Mouse (Mus musculus) neural tube, embryonic 14.5 days (tissue): ENCODE measurements around the gene Zbtb37. TPM values are rescaled to one million over a fixed set of nuclear protein-coding genes. Genes with fewer than 3 reads are reported as not detected.

Source experiments
- ATAC-seq: fragments of 200-750 bp; cut with Nextera tagmentation; 2 replicates; pipeline ENCODE4 v1.8.0; 2017; ENCODE audit warnings: low read depth, mild to moderate bottlenecking, moderate TSS enrichment, moderate library complexity
- H3K27ac ChIP-seq: fragments of 300-500 bp; sonication (generic); 2 replicates; pipeline ENCODE4 v1.5.1; 2014; ENCODE audit warnings: low read depth, mild to moderate bottlenecking, control low read depth, low read length, moderate library complexity, mixed read lengths
- H3K27me3 ChIP-seq: fragments of 300-500 bp; sonication (generic); 2 replicates; pipeline ENCODE4 v1.6.1; 2014; ENCODE audit warnings: low read length; ENCODE audit not compliant: control insufficient read depth, insufficient read depth
- H3K36me3 ChIP-seq: fragments of 300-500 bp; sonication (generic); 2 replicates; pipeline ENCODE4 v1.6.1; 2014; ENCODE audit warnings: low read length, mixed read lengths; ENCODE audit not compliant: control insufficient read depth, insufficient read depth
- H3K4me1 ChIP-seq: fragments of 300-500 bp; sonication (generic); 2 replicates; pipeline ENCODE4 v1.6.1; 2014; ENCODE audit warnings: low read length; ENCODE audit not compliant: control insufficient read depth, insufficient read depth
- H3K4me2 ChIP-seq: fragments of 300-500 bp; sonication (generic); 2 replicates; pipeline ENCODE4 v1.6.1; 2014; ENCODE audit warnings: mild to moderate bottlenecking, low read depth, low read length, control low read depth
- H3K4me3 ChIP-seq: fragments of 300-500 bp; sonication (generic); 2 replicates; pipeline ENCODE4 v1.5.1; 2014; ENCODE audit warnings: low read depth, low read length, control low read depth, mixed read lengths
- H3K9ac ChIP-seq: fragments of 300-500 bp; sonication (generic); replicated peaks from 2 replicates; pipeline ENCODE4 v1.6.1; 2014; ENCODE audit warnings: low read depth, mild to moderate bottlenecking, control low read depth, low read length, mixed read lengths
- H3K9me3 ChIP-seq: fragments of 300-500 bp; sonication (generic); 2 replicates; pipeline ENCODE4 v1.6.1; 2016; ENCODE audit warnings: low read length; ENCODE audit not compliant: control insufficient read depth
- WGBS: fragments of 180-500 bp; shearing (Covaris S2); extraction: QIAGEN DNeasy Blood & Tissue Kit; methylation state at CpG from one replicate; pipeline ENCODE4 v1.1.7; 2014; 5-methylcytosine and 5-hydroxymethylcytosine counted together
- polyA plus RNA-seq: library from polyadenylated mRNA; unstranded; fragments of >200 nt; fragmentation: Nextera tagmentation; extraction: Ambion mirVana; gene quantifications from 2 replicates; pipeline ENCODE4 v1.2.1, GENCODE M21; 2014

The Zbtb37 gene
- polyA plus RNA-seq, 1 experiment from 2014 or later, result 19.1 TPM

DNA sequence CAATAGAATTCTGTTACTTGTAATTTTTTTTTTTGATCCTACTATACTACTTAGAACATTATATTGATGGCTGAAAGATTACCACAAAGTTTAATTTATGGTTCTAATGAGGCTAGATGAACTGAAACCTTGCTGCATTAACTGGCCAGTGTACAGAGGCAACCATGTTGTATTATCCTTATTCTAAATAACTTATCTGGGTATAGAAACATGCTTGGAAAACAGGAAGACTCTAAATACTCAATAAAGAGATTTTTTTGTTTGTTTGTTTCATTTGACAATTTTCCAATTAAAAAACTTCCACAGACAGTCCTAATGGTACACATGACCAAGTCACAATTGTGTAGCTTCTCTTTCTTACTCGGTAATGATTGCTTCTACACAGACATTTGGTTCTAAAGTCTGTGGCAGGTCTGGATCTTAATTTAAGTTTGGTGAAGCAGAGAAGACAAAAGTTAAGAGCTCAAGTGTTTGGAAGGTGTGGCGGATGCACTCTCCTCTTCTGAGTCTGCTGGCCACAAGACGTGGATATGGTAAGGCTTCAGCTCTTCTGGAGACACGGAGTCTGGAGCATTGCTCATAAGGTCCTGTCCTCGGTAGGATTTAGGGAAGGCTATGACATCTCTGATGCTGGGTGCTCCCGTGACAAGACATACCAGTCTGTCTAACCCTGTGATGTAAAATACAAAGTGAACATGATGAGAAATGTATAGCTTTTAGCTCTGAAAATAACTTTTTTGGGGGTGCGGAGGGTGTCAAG, 6.8 kb upstream of the Zbtb37 start:
- H3K9me3 ChIP-seq, result no peaks in the 10 kb centered on the region
- no peak for ATAC-seq
- 93% methylated on average over 7 of the region's 7 CpGs for WGBS
- no peak overlapping the region for H3K4me3 ChIP-seq
- H3K36me3 ChIP-seq, result peaks cover 40% of the 10 kb centered on the region
- no peak overlapping the region for H3K9ac ChIP-seq
- H3K4me1 ChIP-seq, result peaks cover 14% of the 10 kb centered on the region
- H3K27ac ChIP-seq, result no peak overlapping the region
- H3K27me3 ChIP-seq, result no peaks in the 10 kb centered on the region
- H3K4me2 ChIP-seq, result no peak overlapping the region

DNA sequence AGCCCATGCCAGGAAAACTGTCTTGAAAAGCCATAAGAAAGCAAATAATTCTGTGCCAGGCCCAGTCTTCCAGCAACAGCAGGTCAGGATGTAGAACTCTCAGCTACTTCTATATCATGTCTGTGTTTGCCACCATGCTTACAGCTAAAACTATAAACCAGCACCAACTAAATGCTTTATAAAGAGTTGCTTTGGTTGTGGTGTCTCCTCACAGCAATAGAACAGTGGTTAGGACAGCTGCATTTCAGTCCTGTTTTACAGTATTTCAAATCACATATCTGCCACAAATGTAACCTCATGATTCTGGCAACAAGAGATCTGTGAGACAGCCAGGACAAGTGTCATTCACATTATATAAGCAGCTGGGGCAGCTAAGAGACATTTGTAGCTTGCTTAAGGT, 6.2 kb upstream of the Zbtb37 start:
- no peaks in the 10 kb centered on the region for H3K9me3 ChIP-seq
- H3K4me3 ChIP-seq, result no peak overlapping the region
- H3K4me1 ChIP-seq, result peaks cover 14% of the 10 kb centered on the region
- no peak for ATAC-seq
- peaks cover 41% of the 10 kb centered on the region for H3K36me3 ChIP-seq
- no peaks in the 10 kb centered on the region for H3K27me3 ChIP-seq
- H3K4me2 ChIP-seq, result no peak overlapping the region
- H3K27ac ChIP-seq, result no peak overlapping the region
- H3K9ac ChIP-seq, result no peak overlapping the region

DNA sequence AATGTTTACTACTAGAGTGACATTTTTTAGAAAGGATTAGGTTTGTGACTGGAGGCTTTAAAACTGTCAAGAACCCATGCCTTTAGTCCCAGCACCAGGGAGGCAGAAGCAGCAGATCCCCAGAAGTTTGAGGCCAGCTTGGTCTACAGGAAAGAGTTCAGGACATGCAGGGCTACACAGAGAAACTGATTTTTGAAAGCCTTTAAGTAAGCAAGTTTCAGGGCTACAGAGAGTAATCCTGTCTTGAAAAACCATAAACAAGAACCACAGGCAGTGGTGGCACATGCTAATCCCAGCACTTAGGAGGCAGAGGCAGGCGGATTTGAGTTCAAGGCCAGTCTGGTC, 5.7 kb upstream of the Zbtb37 start:
- ATAC-seq, result no peak
- Histone ChIP-seq H3K36me3 (peaks cover 41% of the 10 kb centered on the region), H3K27me3 (no peaks in the 10 kb centered on the region), H3K9ac (no peak overlapping the region), H3K4me1 (peaks cover 14% of the 10 kb centered on the region), H3K4me2 (no peak overlapping the region), H3K27ac (no peak overlapping the region), H3K9me3 (no peaks in the 10 kb centered on the region), H3K4me3 (no peak overlapping the region)
- WGBS, result 72% methylated on average over 1 of the region's 1 CpGs

DNA sequence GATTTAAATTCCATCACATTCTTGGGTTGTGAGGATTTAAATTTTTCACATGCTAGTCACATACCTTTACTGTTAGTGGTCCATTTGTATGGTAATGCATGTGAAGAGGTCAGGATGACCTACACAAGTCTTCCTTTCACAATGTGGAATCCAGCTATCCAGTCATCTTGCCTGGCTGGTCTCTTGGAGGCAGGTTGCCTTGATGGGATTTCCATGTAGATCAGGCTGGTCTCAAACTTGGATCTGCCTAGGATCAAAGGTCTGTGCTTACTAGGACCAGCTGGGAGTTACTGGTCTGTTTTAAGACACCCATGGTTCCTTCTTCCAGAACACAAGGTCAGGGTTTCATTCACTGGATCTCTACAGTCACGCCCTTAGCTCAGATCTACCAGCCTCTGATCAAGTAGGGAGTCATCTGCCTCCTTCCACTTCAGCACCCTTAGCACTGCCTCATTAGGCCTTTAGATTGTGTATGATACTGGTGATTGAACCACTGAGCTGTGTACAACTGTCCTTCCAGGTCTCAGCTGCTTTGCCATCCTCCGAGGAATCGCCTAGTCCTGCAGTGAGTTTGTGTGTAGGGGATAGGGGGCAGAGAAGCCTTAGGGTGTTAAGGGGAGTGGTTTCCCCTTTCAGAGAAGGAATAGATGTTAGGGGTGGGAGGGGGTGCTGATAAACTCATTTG, 5.2 kb upstream of the Zbtb37 start:
- peaks cover 39% of the 10 kb centered on the region for H3K36me3 ChIP-seq
- peaks cover 14% of the 10 kb centered on the region for H3K4me1 ChIP-seq
- 19% methylated on average over 3 of the region's 3 CpGs for WGBS
- no peak overlapping the region for H3K4me3 ChIP-seq
- no peak overlapping the region for H3K27ac ChIP-seq
- H3K27me3 ChIP-seq, result no peaks in the 10 kb centered on the region
- ATAC-seq, result peak; percentile 10; the same call in 1 of the 2 replicates
- H3K4me2 ChIP-seq, result no peak overlapping the region
- H3K9ac ChIP-seq, result no peak overlapping the region
- H3K9me3 ChIP-seq, result no peaks in the 10 kb centered on the region

DNA sequence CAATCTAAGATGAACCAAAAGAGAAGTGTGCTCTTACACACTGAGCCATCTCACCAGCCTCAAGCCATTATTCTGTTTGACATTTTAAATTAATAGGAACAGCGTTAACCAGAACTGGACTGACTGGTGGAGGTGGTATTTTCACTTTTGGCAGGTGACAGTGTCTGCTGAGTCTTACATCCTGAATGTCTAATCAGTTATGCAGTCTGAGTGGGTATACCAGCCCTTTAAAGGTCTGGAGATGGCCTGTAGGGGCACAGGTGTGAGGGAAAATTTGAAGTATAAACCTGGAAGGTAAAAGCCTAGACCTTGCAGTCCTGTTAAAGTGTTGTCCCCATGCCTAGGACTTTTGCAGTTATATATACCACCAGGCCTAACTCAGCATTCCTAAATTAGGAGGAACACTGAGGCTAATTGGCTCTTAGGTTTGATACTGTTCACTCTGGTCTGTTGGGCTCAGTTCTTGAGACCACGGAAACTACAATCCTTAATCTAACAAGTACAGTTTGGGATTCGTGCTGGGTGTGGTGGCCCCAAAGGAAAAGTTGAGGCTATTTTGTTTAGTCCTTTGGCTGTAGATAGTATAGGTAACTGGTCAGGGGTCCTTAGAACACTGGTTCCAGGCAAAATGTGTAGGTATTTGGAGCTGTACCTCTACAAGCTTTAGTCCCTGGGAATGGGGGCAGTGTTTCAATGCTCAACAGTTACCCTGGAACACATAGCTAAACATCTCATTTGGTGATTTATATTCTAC, 4.5 kb upstream of the Zbtb37 start:
- Histone ChIP-seq H3K27me3 (no peaks in the 10 kb centered on the region), H3K27ac (no peak overlapping the region), H3K9ac (no peak overlapping the region), H3K4me1 (peaks cover 14% of the 10 kb centered on the region), H3K4me2 (no peak overlapping the region), H3K36me3 (peaks cover 37% of the 10 kb centered on the region), H3K4me3 (no peak overlapping the region), H3K9me3 (no peaks in the 10 kb centered on the region)
- ATAC-seq, result no peak
- WGBS, result 5% methylated on average over 3 of the region's 3 CpGs

DNA sequence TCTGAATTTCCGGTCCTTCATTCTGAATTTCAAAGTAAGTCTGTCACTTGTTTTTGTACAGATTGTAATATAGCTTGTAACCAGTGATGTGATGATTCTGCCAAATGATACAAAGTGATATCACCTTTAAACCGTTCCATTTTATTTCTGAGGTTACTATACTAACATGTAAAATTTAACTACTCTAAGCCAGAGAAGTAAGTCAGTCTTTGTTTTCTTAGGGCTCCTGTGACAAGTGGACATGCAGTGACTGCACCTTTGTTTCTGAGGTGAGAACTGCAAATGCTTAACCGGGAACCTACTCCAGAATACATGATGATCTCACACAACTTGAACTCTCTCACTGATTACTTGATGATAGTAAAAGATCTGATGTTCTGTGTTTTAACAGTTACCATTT, 3.4 kb upstream of the Zbtb37 start:
- WGBS, result 35% methylated on average over 3 of the region's 3 CpGs
- Histone ChIP-seq H3K36me3 (peaks cover 35% of the 10 kb centered on the region), H3K9ac (peak overlapping the region; percentile 41; the same call in 1 of the 2 replicates), H3K9me3 (no peaks in the 10 kb centered on the region), H3K27ac (no peak overlapping the region), H3K27me3 (no peaks in the 10 kb centered on the region), H3K4me1 (peaks cover 24% of the 10 kb centered on the region), H3K4me2 (peak overlapping the region; percentile 89), H3K4me3 (no peak overlapping the region)
- ATAC-seq, result no peak

DNA sequence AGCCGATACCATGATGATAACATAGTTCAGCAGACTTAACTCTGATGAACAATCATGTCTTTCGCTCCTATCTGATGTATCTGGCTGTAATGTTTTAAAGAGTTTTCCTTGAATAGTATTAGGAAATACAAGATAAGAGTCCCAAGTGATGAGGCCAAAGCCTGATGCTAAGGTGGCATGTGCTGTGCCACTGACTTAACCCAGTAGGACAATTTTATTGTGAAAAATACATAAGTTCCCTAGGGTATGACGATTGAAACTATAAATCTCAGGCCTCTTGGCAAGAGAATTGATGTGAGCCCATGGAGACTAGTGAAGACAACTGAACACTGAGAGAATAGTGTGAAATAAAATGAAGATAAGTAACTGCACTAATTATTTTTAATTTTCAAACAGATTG, 3.0 kb upstream of the Zbtb37 start:
- Histone ChIP-seq H3K36me3 (peaks cover 35% of the 10 kb centered on the region), H3K9me3 (no peaks in the 10 kb centered on the region), H3K4me2 (peak overlapping the region; percentile 89), H3K9ac (peak overlapping the region; percentile 41; the same call in 1 of the 2 replicates), H3K27ac (no peak overlapping the region), H3K4me3 (peak overlapping the region; percentile 82), H3K27me3 (no peaks in the 10 kb centered on the region), H3K4me1 (peaks cover 25% of the 10 kb centered on the region)
- 22% methylated on average over 3 of the region's 3 CpGs for WGBS
- no peak for ATAC-seq

- no peak for ATAC-seq
- Histone ChIP-seq H3K4me1 (peaks cover 25% of the 10 kb centered on the region), H3K9ac (peak overlapping the region; percentile 96), H3K9me3 (no peaks in the 10 kb centered on the region), H3K27ac (no peak overlapping the region), H3K4me3 (peak overlapping the region; percentile 82), H3K36me3 (peaks cover 38% of the 10 kb centered on the region), H3K27me3 (no peaks in the 10 kb centered on the region), H3K4me2 (peak overlapping the region; percentile 89)
- 0% methylated on average over 1 of the region's 1 CpGs for WGBS
Observed at GRCm38 (mm10) chr1:161037026-161037425, 2.4 kb upstream of the Zbtb37 start.

DNA sequence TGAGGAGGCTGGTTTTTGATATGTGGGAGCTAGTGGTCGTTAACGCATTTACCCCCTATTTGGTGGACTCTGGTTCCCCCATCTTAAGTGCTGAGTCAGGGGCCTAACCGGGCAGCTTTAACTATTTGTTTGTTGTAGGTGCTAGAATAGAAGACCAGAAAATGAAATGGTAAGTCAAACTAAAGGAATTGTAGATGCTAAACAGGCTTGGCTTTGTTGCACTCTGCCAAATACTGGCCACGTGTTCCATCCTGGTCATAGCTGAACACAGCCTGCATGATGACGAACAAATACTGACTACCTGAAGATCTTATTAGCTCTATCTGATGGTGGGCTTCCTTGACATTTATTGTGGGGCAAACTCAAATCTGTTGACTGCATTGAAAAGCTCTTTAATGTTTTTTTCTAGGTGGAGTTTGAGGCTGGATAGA, 1.8 kb upstream of the Zbtb37 start:
- peak overlapping the region; percentile 89 for H3K4me2 ChIP-seq
- H3K9ac ChIP-seq, result peak overlapping the region; percentile 96
- peaks cover 44% of the 10 kb centered on the region for H3K36me3 ChIP-seq
- peak overlapping the region; percentile 82 for H3K4me3 ChIP-seq
- H3K9me3 ChIP-seq, result no peaks in the 10 kb centered on the region
- peaks cover 25% of the 10 kb centered on the region for H3K4me1 ChIP-seq
- H3K27me3 ChIP-seq, result no peaks in the 10 kb centered on the region
- ATAC-seq, result no peak
- peak overlapping the region; percentile 90; the same call in 1 of the 2 replicates for H3K27ac ChIP-seq
- WGBS, result under 1% methylated on average over 5 of the region's 5 CpGs
